Mouse (Mus musculus) lung, adult 2 months (tissue): Measurements from ENCODE around the gene Serpina1b.
"Not testable (repeated sequence)": the region's sequence is repeated elsewhere in the genome, so short reads cannot be mapped to it uniquely, and the experiment has no call there.

Experiments used
- CTCF ChIP-seq: fragments of 200-500 bp; IDR thresholded peaks from 2 replicates; pipeline ENCODE4 v1.5.1; 2011; ENCODE audit warnings: mild to moderate bottlenecking, low read length, control low read depth; ENCODE audit not compliant: insufficient read depth
- POLR2A ChIP-seq: fragments of 200-500 bp; IDR thresholded peaks from 2 replicates; pipeline ENCODE4 v1.6.1; 2011; ENCODE audit warnings: low read depth, mild to moderate bottlenecking, control low read depth, low read length, borderline replicate concordance; ENCODE audit errors: extremely low read depth

- TF ChIP-seq CTCF, POLR2A: not testable (repeated sequence)
Observed at GRCm38 (mm10) chr12:103827661-103828372, 2.4 kb downstream of the Serpina1b start.
